ENCODE assay signal across 8 mouse cellular contexts in the genomic region with DNA sequence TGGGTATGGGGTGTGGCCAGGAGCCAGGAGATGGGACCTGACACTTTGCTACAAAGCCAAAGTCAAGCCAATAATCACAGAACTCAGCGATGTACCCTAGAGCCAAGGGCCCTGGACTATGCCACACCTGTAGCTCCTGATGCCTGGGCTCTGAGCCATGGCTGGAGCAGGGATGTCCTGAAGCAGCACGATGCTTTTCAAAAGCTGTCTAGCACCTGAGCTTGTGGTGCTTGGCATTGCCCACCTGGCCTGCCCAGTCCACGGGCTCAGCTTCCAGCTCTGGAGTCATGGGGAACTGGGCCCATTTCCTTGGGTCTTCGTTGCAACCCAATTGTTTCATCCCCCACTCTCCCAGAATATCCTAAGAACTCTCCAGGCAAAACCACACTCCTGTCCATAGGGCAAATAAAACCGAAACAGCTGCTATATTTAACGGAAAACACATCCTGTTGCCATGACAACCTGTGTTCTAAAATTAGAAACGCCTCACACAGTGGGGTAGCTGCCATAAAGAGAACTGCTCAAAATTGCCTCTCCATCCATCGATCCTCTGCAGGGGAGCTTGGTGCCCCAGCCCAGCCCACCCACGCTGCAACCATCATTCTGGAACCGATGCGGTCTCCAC.
A peak's percentile ranks its signal among the peaks of the same experiment; 100 is the strongest.
DNase-seq lines count a peak whose midpoint lies in the region; ATAC-seq and TF ChIP-seq lines count a peak whose summit lies in the region.

No protein-coding gene starts in this region.

- no peak for TF ChIP-seq CTCF in brain, embryonic 14.5 days (IDR thresholded peaks at IDR 0.05; ENCODE audit: borderline replicate concordance, extremely low read depth, insufficient read depth, insufficient read length)

- H3K9me3 ChIP-seq in kidney, embryonic 15.5 days (replicated peaks), result no peaks in the 10 kb centered on the region

- ATAC-seq in kidney, embryonic 15.5 days (replicated peaks; ENCODE audit: low FRiP score), result peak; percentile 52

- H3K27me3 ChIP-seq in kidney, embryonic 15.5 days, result no peaks in the 10 kb centered on the region

- no peak overlapping the region for H3K27ac ChIP-seq in kidney, embryonic 15.5 days

- no peak overlapping the region for H3K9ac ChIP-seq in kidney, embryonic 15.5 days

- WGBS in kidney, embryonic 15.5 days, result 49% methylated on average over 11 of the region's 11 CpGs

- no peak for TF ChIP-seq POLR2A in brain, embryonic 14.5 days (IDR thresholded peaks at IDR 0.05; ENCODE audit: borderline replicate concordance, extremely low read depth, insufficient read depth, insufficient read length, poor library complexity, severe bottlenecking)

- intact Hi-C loops in left cerebral cortex, postnatal 36 days (cut with DNase I), result no loop called here
- intact Hi-C loops in gastrocnemius, postnatal 36 days (cut with DNase I), result no loop called here

- H3K4me1 ChIP-seq in kidney, embryonic 15.5 days, result peaks cover 24% of the 10 kb centered on the region

- no peak for DNase-seq in kidney, adult 11 months
- DNase-seq in brain, embryonic 14.5 days (ENCODE audit: low read depth), result peak; percentile 86
- DNase-seq in frontal cortex, postnatal 10 days (ENCODE audit: low spot score in 2 of 2), result peak; percentile 38 to 57
- peak; percentile 45 to 60 for DNase-seq in left cerebral cortex, postnatal 36 days (ENCODE audit: low spot score in 2 of 2)
- DNase-seq in retina, postnatal 7 days (ENCODE audit: low read depth, low spot score), result peak; percentile 4
- DNase-seq in gastrocnemius, postnatal 36 days, result no peak
- no peak for DNase-seq in cerebellum, postnatal 4 days (ENCODE audit: low spot score in 2 of 2)

- no peak overlapping the region for H3K4me3 ChIP-seq in kidney, embryonic 15.5 days (replicated peaks)

- no peaks in the 10 kb centered on the region for H3K36me3 ChIP-seq in kidney, embryonic 15.5 days

- peak overlapping the region; percentile 27 for H3K4me2 ChIP-seq in kidney, embryonic 15.5 days

Comparison
In these comparisons a context has a peak if more than half of its experiments do, and no peak if none do; other contexts are left out.
1. DNase-seq: peak in brain, embryonic 14.5 days (single experiment), frontal cortex, postnatal 10 days (2 of 2), left cerebral cortex, postnatal 36 days (2 of 2) and retina, postnatal 7 days (single experiment); none in kidney, adult 11 months (single experiment), gastrocnemius, postnatal 36 days (0 of 2) and cerebellum, postnatal 4 days (0 of 2).